Mouse (Mus musculus): Measurements from ENCODE around the gene Arid1b. TPM values are rescaled to one million over a fixed set of nuclear protein-coding genes. Genes with fewer than 3 reads are reported as not detected.

Arid1b gene
- polyA plus RNA-seq, 1 experiment from 2014 or later = 12.2 TPM

DNA sequence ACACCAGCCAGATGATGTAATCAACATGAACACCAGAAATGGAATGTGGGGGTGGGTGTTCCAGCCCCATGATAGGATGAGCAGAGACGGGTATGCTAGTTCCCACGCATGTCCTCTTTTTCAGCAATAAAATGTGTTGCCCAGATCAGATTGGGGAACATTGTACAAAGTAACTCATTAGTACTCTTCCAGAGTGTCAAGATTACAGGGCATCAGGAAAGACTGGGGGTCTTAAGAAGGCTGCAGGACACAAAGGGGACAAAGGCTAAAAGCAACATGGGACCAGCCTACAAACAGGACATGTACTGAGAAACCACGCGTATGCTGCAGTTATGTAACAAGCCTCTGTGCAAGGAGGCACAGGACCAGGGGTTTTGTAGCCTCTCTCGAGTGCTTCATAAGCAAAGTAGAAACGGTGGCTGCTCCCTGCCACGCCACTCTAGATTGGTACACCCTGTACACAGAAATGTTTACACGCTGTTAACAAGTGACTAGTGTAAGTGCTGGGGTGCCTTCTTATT is 267.1 kb downstream of the Arid1b start:
- Histone ChIP-seq H3K9me3 (ENCODE audit: control insufficient read depth, low read length) (no peaks in the 10 kb centered on the region), H3K4me3 (ENCODE audit: low read depth, low read length) (no peak overlapping the region), H3K9ac (ENCODE audit: low read length) (no peak overlapping the region), H3K27ac (ENCODE audit: low read depth, low read length) (no peak overlapping the region), H3K4me1 (ENCODE audit: control insufficient read depth, insufficient read depth, low read length) (no peaks in the 10 kb centered on the region), H3K36me3 (ENCODE audit: control insufficient read depth, insufficient read depth, low read length) (no peaks in the 10 kb centered on the region), H3K4me2 (no peak overlapping the region), H3K27me3 (ENCODE audit: control insufficient read depth, insufficient read depth, low read length) (no peaks in the 10 kb centered on the region)
- ATAC-seq (ENCODE audit: low FRiP score) = no peak
- 86% methylated on average over 8 of the region's 8 CpGs for WGBS
- no peak for DNase-seq (ENCODE audit: low spot score, missing footprints)

- H3K27me3 ChIP-seq (ENCODE audit: control insufficient read depth, insufficient read depth, low read length) = no peaks in the 10 kb centered on the region
- no peaks in the 10 kb centered on the region for H3K36me3 ChIP-seq (ENCODE audit: control insufficient read depth, insufficient read depth, low read length)
- no peak overlapping the region for H3K4me2 ChIP-seq
- no peak overlapping the region for H3K4me3 ChIP-seq (ENCODE audit: low read depth, low read length)
- H3K4me1 ChIP-seq (ENCODE audit: control insufficient read depth, insufficient read depth, low read length) = no peaks in the 10 kb centered on the region
- DNase-seq (ENCODE audit: low spot score, missing footprints) (no peak), ATAC-seq (ENCODE audit: low FRiP score) (peak; percentile 46; the same call in 1 of the 2 replicates)
- 81% methylated on average over 22 of the region's 22 CpGs for WGBS
- H3K9me3 ChIP-seq (ENCODE audit: control insufficient read depth, low read length) = no peaks in the 10 kb centered on the region
- H3K9ac ChIP-seq (ENCODE audit: low read length) = no peak overlapping the region
- no peak overlapping the region for H3K27ac ChIP-seq (ENCODE audit: low read depth, low read length)
Measured at GRCm38 (mm10) chr17:5261874-5262605, 267.9 kb downstream of the Arid1b start.

DNA sequence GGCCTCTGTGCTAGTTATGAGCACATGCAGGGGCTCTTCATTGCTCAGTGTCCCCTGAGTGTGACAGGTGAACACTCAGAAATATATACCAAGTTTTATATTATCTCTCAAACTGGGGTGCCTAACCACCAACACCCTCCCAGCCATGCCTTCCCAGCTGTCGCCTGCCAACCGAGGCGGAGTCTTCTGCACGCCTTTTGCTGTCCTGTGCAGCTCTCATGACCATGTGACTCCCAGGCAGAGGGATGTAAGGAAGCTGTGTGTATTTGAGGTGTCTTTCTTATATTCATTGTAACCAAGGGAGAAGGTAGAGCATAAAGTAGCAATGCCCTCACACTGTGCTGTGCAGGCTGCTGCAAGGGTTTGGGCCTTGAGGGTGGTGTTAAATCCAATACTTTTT is 268.7 kb downstream of the Arid1b start:
- WGBS = 87% methylated on average over 4 of the region's 4 CpGs

DNA sequence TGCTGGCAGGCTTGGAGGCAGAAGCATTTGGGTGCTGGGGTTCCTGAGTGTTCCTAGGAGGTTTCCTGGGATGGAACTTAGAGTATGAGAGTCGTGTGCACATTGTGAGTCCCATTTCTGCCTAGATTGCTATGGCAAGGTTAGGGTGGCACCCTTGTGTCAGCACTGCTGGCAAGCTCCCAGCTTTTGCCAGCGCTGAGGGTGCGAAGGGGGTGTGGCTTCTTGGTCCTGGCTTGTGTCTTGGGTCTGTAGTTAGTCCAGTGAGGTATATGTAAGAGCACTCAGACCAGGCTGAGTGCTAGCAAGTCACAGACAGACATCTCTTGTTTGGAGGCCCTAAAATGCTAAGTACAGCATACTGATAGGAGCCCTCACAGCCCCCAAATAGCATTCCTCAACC is 270.7 kb downstream of the Arid1b start:
- H3K27me3 ChIP-seq (ENCODE audit: control insufficient read depth, insufficient read depth, low read length) = no peaks in the 10 kb centered on the region
- WGBS = 97% methylated on average over 3 of the region's 3 CpGs
- ATAC-seq (ENCODE audit: low FRiP score) = no peak
- H3K27ac ChIP-seq (ENCODE audit: low read depth, low read length) = no peak overlapping the region
- H3K4me3 ChIP-seq (ENCODE audit: low read depth, low read length) = no peak overlapping the region
- H3K9me3 ChIP-seq (ENCODE audit: control insufficient read depth, low read length) = no peaks in the 10 kb centered on the region
- no peak overlapping the region for H3K9ac ChIP-seq (ENCODE audit: low read length)
- H3K4me2 ChIP-seq = no peak overlapping the region
- no peaks in the 10 kb centered on the region for H3K4me1 ChIP-seq (ENCODE audit: control insufficient read depth, insufficient read depth, low read length)
- H3K36me3 ChIP-seq (ENCODE audit: control insufficient read depth, insufficient read depth, low read length) = no peaks in the 10 kb centered on the region
- DNase-seq (ENCODE audit: low spot score, missing footprints) = no peak

More for the DNA sequence above, 268.7 kb downstream of the Arid1b start:
- no peak overlapping the region for H3K4me2 ChIP-seq
- ATAC-seq (ENCODE audit: low FRiP score) (no peak), DNase-seq (ENCODE audit: low spot score, missing footprints) (no peak)
- H3K9ac ChIP-seq (ENCODE audit: low read length) = no peak overlapping the region
- H3K9me3 ChIP-seq (ENCODE audit: control insufficient read depth, low read length) = no peaks in the 10 kb centered on the region
- no peak overlapping the region for H3K27ac ChIP-seq (ENCODE audit: low read depth, low read length)
- H3K36me3 ChIP-seq (ENCODE audit: control insufficient read depth, insufficient read depth, low read length) = no peaks in the 10 kb centered on the region
- H3K27me3 ChIP-seq (ENCODE audit: control insufficient read depth, insufficient read depth, low read length) = no peaks in the 10 kb centered on the region
- no peaks in the 10 kb centered on the region for H3K4me1 ChIP-seq (ENCODE audit: control insufficient read depth, insufficient read depth, low read length)
- H3K4me3 ChIP-seq (ENCODE audit: low read depth, low read length) = no peak overlapping the region

GRCm38 (mm10) chr17:5265615-5266014 is 271.5 kb downstream of the Arid1b start:
- no peak overlapping the region for H3K4me3 ChIP-seq (ENCODE audit: low read depth, low read length)
- DNase-seq (ENCODE audit: low spot score, missing footprints) (no peak), ATAC-seq (ENCODE audit: low FRiP score) (no peak)
- H3K27me3 ChIP-seq (ENCODE audit: control insufficient read depth, insufficient read depth, low read length) = no peaks in the 10 kb centered on the region
- WGBS = 94% methylated on average over 6 of the region's 6 CpGs
- H3K9ac ChIP-seq (ENCODE audit: low read length) = no peak overlapping the region
- H3K9me3 ChIP-seq (ENCODE audit: control insufficient read depth, low read length) = no peaks in the 10 kb centered on the region
- H3K4me2 ChIP-seq = no peak overlapping the region
- H3K36me3 ChIP-seq (ENCODE audit: control insufficient read depth, insufficient read depth, low read length) = no peaks in the 10 kb centered on the region
- no peaks in the 10 kb centered on the region for H3K4me1 ChIP-seq (ENCODE audit: control insufficient read depth, insufficient read depth, low read length)
- no peak overlapping the region for H3K27ac ChIP-seq (ENCODE audit: low read depth, low read length)

GRCm38 (mm10) chr17:5267747-5268146 is 273.6 kb downstream of the Arid1b start:
- no peaks in the 10 kb centered on the region for H3K9me3 ChIP-seq (ENCODE audit: control insufficient read depth, low read length)
- no peak for DNase-seq (ENCODE audit: low spot score, missing footprints)
- no peaks in the 10 kb centered on the region for H3K36me3 ChIP-seq (ENCODE audit: control insufficient read depth, insufficient read depth, low read length)
- ATAC-seq (ENCODE audit: low FRiP score) = no peak
- no peak overlapping the region for H3K4me2 ChIP-seq
- no peak overlapping the region for H3K27ac ChIP-seq (ENCODE audit: low read depth, low read length)
- 89% methylated on average over 6 of the region's 6 CpGs for WGBS
- no peaks in the 10 kb centered on the region for H3K4me1 ChIP-seq (ENCODE audit: control insufficient read depth, insufficient read depth, low read length)
- H3K4me3 ChIP-seq (ENCODE audit: low read depth, low read length) = no peak overlapping the region
- H3K27me3 ChIP-seq (ENCODE audit: control insufficient read depth, insufficient read depth, low read length) = no peaks in the 10 kb centered on the region
- H3K9ac ChIP-seq (ENCODE audit: low read length) = no peak overlapping the region

- Histone ChIP-seq H3K4me2 (no peak overlapping the region), H3K4me1 (ENCODE audit: control insufficient read depth, insufficient read depth, low read length) (no peaks in the 10 kb centered on the region), H3K9me3 (ENCODE audit: control insufficient read depth, low read length) (no peaks in the 10 kb centered on the region), H3K4me3 (ENCODE audit: low read depth, low read length) (no peak overlapping the region), H3K27ac (ENCODE audit: low read depth, low read length) (no peak overlapping the region), H3K9ac (ENCODE audit: low read length) (no peak overlapping the region), H3K27me3 (ENCODE audit: control insufficient read depth, insufficient read depth, low read length) (no peaks in the 10 kb centered on the region), H3K36me3 (ENCODE audit: control insufficient read depth, insufficient read depth, low read length) (no peaks in the 10 kb centered on the region)
- no peak for DNase-seq (ENCODE audit: low spot score, missing footprints)
- no peak for ATAC-seq (ENCODE audit: low FRiP score)
- WGBS = 88% methylated on average over 10 of the region's 10 CpGs
Measured at GRCm38 (mm10) chr17:5269302-5269701, 275.2 kb downstream of the Arid1b start.

- no peak overlapping the region for H3K27ac ChIP-seq (ENCODE audit: low read depth, low read length)
- WGBS = 87% methylated on average over 16 of the region's 16 CpGs
- no peak overlapping the region for H3K4me3 ChIP-seq (ENCODE audit: low read depth, low read length)
- ATAC-seq (ENCODE audit: low FRiP score) = no peak
- no peaks in the 10 kb centered on the region for H3K9me3 ChIP-seq (ENCODE audit: control insufficient read depth, low read length)
- H3K36me3 ChIP-seq (ENCODE audit: control insufficient read depth, insufficient read depth, low read length) = no peaks in the 10 kb centered on the region
- H3K9ac ChIP-seq (ENCODE audit: low read length) = no peak overlapping the region
- H3K4me2 ChIP-seq = no peak overlapping the region
- no peaks in the 10 kb centered on the region for H3K27me3 ChIP-seq (ENCODE audit: control insufficient read depth, insufficient read depth, low read length)
- no peaks in the 10 kb centered on the region for H3K4me1 ChIP-seq (ENCODE audit: control insufficient read depth, insufficient read depth, low read length)
- DNase-seq (ENCODE audit: low spot score, missing footprints) = no peak
Measured at GRCm38 (mm10) chr17:5269774-5270173, 275.6 kb downstream of the Arid1b start.

DNA sequence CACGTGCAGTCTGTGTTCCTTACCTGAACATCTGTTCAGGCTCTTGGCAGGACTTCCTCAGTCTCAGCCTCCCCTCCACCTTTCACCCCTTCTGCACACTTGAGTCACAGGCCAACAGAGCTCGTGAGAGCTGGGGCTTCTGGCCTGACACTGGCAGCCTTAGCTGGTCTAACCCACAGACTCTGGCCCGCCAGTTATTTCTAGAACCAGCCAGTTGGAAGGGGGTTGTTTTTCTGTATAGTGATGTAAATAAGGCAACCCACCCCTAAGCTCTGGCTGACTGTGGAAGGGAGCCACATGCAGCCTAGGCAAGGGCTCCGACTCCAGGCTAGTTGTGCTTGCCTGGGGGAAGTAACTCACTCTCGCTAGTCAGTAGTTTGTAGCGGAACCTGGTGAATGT is 276.7 kb downstream of the Arid1b start:
- Histone ChIP-seq H3K27ac (ENCODE audit: low read depth, low read length) (no peak overlapping the region), H3K9ac (ENCODE audit: low read length) (no peak overlapping the region), H3K4me2 (no peak overlapping the region), H3K4me3 (ENCODE audit: low read depth, low read length) (no peak overlapping the region), H3K9me3 (ENCODE audit: control insufficient read depth, low read length) (no peaks in the 10 kb centered on the region), H3K36me3 (ENCODE audit: control insufficient read depth, insufficient read depth, low read length) (no peaks in the 10 kb centered on the region), H3K4me1 (ENCODE audit: control insufficient read depth, insufficient read depth, low read length) (no peaks in the 10 kb centered on the region), H3K27me3 (ENCODE audit: control insufficient read depth, insufficient read depth, low read length) (no peaks in the 10 kb centered on the region)
- DNase-seq (ENCODE audit: low spot score, missing footprints) = no peak
- ATAC-seq (ENCODE audit: low FRiP score) = no peak
- 69% methylated on average over 6 of the region's 6 CpGs for WGBS
